Mouse (Mus musculus) lung, embryonic 16.5 days (tissue): ENCODE measurements around the gene Smoc2. TPM values are rescaled to one million over a fixed set of nuclear protein-coding genes. Genes with fewer than 3 reads are reported as not detected.
A peak's percentile ranks its signal among the peaks of the same experiment; 100 is the strongest.

Experiments used
- ATAC-seq: fragments of 200-750 bp; cut with Nextera tagmentation; 2 replicates; pipeline ENCODE4 v1.8.0; 2017; ENCODE audit warnings: low read depth, mild to moderate bottlenecking, moderate library complexity
- H3K27ac ChIP-seq: fragments of 300-500 bp; sonication (generic); 2 replicates; pipeline ENCODE4 v1.5.1; 2014; ENCODE audit warnings: mild to moderate bottlenecking, control low read depth, low read length
- H3K27me3 ChIP-seq: fragments of 300-500 bp; sonication (generic); 2 replicates; pipeline ENCODE4 v1.6.1; 2014; ENCODE audit warnings: low read depth, low read length, mixed read lengths; ENCODE audit not compliant: control insufficient read depth, insufficient read depth
- H3K36me3 ChIP-seq: fragments of 300-500 bp; sonication (generic); 2 replicates; pipeline ENCODE4 v1.6.1; 2014; ENCODE audit warnings: low read length; ENCODE audit not compliant: control insufficient read depth, insufficient read depth
- H3K4me1 ChIP-seq: fragments of 300-500 bp; sonication (generic); replicated peaks from 2 replicates; pipeline ENCODE4 v1.6.1; 2014; ENCODE audit warnings: low read length, mixed read lengths; ENCODE audit not compliant: control insufficient read depth, insufficient read depth
- H3K4me2 ChIP-seq: fragments of 300-500 bp; sonication (generic); 2 replicates; pipeline ENCODE4 v1.6.1; 2014; ENCODE audit warnings: low read depth, low read length, control low read depth
- H3K4me3 ChIP-seq: fragments of 300-500 bp; sonication (generic); 2 replicates; pipeline ENCODE4 v1.5.1; 2014; ENCODE audit warnings: mild to moderate bottlenecking, low read length, control low read depth
- H3K9ac ChIP-seq: fragments of 300-500 bp; sonication (generic); 2 replicates; pipeline ENCODE4 v1.6.1; 2014; ENCODE audit warnings: low read length, control low read depth
- H3K9me3 ChIP-seq: fragments of 300-500 bp; sonication (generic); 2 replicates; pipeline ENCODE4 v1.6.1; 2016; ENCODE audit warnings: low read length; ENCODE audit not compliant: control insufficient read depth
- WGBS: fragments of 180-500 bp; shearing (Covaris S2); extraction: QIAGEN DNeasy Blood & Tissue Kit; methylation state at CpG from one replicate; pipeline ENCODE4 v1.1.7; 2014; 5-methylcytosine and 5-hydroxymethylcytosine counted together
- polyA plus RNA-seq: library from polyadenylated mRNA; unstranded; fragments of >200 nt; fragmentation: Nextera tagmentation; extraction: Ambion mirVana; gene quantifications from 2 replicates; pipeline ENCODE4 v1.2.1, GENCODE M21; 2015

Smoc2 gene
- polyA plus RNA-seq, 1 experiment from 2014 or later = 48.9 TPM

- Histone ChIP-seq H3K27ac (no peak overlapping the region), H3K9me3 (no peaks in the 10 kb centered on the region), H3K4me1 (no peaks in the 10 kb centered on the region), H3K4me2 (no peak overlapping the region), H3K27me3 (no peaks in the 10 kb centered on the region), H3K4me3 (no peak overlapping the region), H3K9ac (no peak overlapping the region), H3K36me3 (no peaks in the 10 kb centered on the region)
- ATAC-seq = no peak
- WGBS = 77% methylated on average over 6 of the region's 6 CpGs
Observed at GRCm38 (mm10) chr17:14349086-14349814, 69.9 kb downstream of the Smoc2 start.

GRCm38 (mm10) chr17:14353219-14354079 lies 74.1 kb downstream of the Smoc2 start:
- H3K4me2 ChIP-seq = no peak overlapping the region
- H3K27me3 ChIP-seq = no peaks in the 10 kb centered on the region
- no peak overlapping the region for H3K4me3 ChIP-seq
- no peak overlapping the region for H3K9ac ChIP-seq
- no peaks in the 10 kb centered on the region for H3K36me3 ChIP-seq
- WGBS = 61% methylated on average over 10 of the region's 10 CpGs
- no peak overlapping the region for H3K27ac ChIP-seq
- no peaks in the 10 kb centered on the region for H3K9me3 ChIP-seq
- no peaks in the 10 kb centered on the region for H3K4me1 ChIP-seq
- no peak for ATAC-seq

GRCm38 (mm10) chr17:14361511-14361910 lies 82.2 kb downstream of the Smoc2 start:
- no peaks in the 10 kb centered on the region for H3K36me3 ChIP-seq
- H3K9ac ChIP-seq = no peak overlapping the region
- H3K9me3 ChIP-seq = no peaks in the 10 kb centered on the region
- WGBS = 100% methylated on average over 1 of the region's 1 CpGs
- H3K4me1 ChIP-seq = no peaks in the 10 kb centered on the region
- no peaks in the 10 kb centered on the region for H3K27me3 ChIP-seq
- no peak overlapping the region for H3K4me2 ChIP-seq
- no peak overlapping the region for H3K4me3 ChIP-seq
- ATAC-seq = no peak
- H3K27ac ChIP-seq = no peak overlapping the region

GRCm38 (mm10) chr17:14370476-14370875 lies 91.2 kb downstream of the Smoc2 start:
- Histone ChIP-seq H3K27me3 (no peaks in the 10 kb centered on the region), H3K4me3 (no peak overlapping the region), H3K9ac (no peak overlapping the region), H3K9me3 (no peaks in the 10 kb centered on the region), H3K4me1 (peaks cover 6% of the 10 kb centered on the region), H3K36me3 (no peaks in the 10 kb centered on the region), H3K27ac (no peak overlapping the region), H3K4me2 (no peak overlapping the region)
- 86% methylated on average over 5 of the region's 5 CpGs for WGBS
- ATAC-seq = no peak

- 37% methylated on average over 6 of the region's 6 CpGs for WGBS
- H3K27ac ChIP-seq = no peak overlapping the region
- no peaks in the 10 kb centered on the region for H3K9me3 ChIP-seq
- H3K4me2 ChIP-seq = no peak overlapping the region
- no peak overlapping the region for H3K9ac ChIP-seq
- H3K27me3 ChIP-seq = no peaks in the 10 kb centered on the region
- ATAC-seq = peak; percentile 34
- no peak overlapping the region for H3K4me3 ChIP-seq
- no peaks in the 10 kb centered on the region for H3K36me3 ChIP-seq
- H3K4me1 ChIP-seq = peaks cover 6% of the 10 kb centered on the region
Observed at GRCm38 (mm10) chr17:14371606-14372005, 92.3 kb downstream of the Smoc2 start.

- peak; percentile 73 for ATAC-seq
- Histone ChIP-seq H3K27ac (0 out of 2 replicates have a peak overlapping the region, but pooled peaks have one; percentile 28), H3K27me3 (no peaks in the 10 kb centered on the region), H3K4me1 (peaks cover 6% of the 10 kb centered on the region), H3K36me3 (no peaks in the 10 kb centered on the region), H3K4me2 (no peak overlapping the region), H3K4me3 (no peak overlapping the region), H3K9me3 (no peaks in the 10 kb centered on the region), H3K9ac (no peak overlapping the region)
- 67% methylated on average over 25 of the region's 25 CpGs for WGBS
Observed at GRCm38 (mm10) chr17:14372324-14373145, 93.2 kb downstream of the Smoc2 start.

- H3K9me3 ChIP-seq = no peaks in the 10 kb centered on the region
- no peaks in the 10 kb centered on the region for H3K36me3 ChIP-seq
- H3K27ac ChIP-seq = no peak overlapping the region
- WGBS = 54% methylated on average over 17 of the region's 17 CpGs
- no peak for ATAC-seq
- H3K4me1 ChIP-seq = no peaks in the 10 kb centered on the region
- H3K4me3 ChIP-seq = no peak overlapping the region
- no peaks in the 10 kb centered on the region for H3K27me3 ChIP-seq
- no peak overlapping the region for H3K9ac ChIP-seq
- H3K4me2 ChIP-seq = no peak overlapping the region
Observed at GRCm38 (mm10) chr17:14378692-14379446, 99.6 kb downstream of the Smoc2 start.

GRCm38 (mm10) chr17:14379518-14379917 lies 100.2 kb downstream of the Smoc2 start:
- Histone ChIP-seq H3K36me3 (no peaks in the 10 kb centered on the region), H3K27me3 (no peaks in the 10 kb centered on the region), H3K27ac (no peak overlapping the region), H3K4me2 (no peak overlapping the region), H3K4me3 (no peak overlapping the region), H3K9ac (no peak overlapping the region), H3K9me3 (no peaks in the 10 kb centered on the region), H3K4me1 (no peaks in the 10 kb centered on the region)
- WGBS = 61% methylated on average over 2 of the region's 2 CpGs
- no peak for ATAC-seq
